Mouse (Mus musculus): ENCODE results near the gene Cpm.
"Not testable (repeated sequence)": the region's sequence is repeated elsewhere in the genome, so short reads cannot be mapped to it uniquely, and the experiment has no call there.

The Cpm gene

GRCm38 (mm10) chr10:117717583-117717982 lies 88.3 kb downstream of the Cpm start:
- DNase-seq (ENCODE audit: low spot score in 2 of 2) = no peak

DNA sequence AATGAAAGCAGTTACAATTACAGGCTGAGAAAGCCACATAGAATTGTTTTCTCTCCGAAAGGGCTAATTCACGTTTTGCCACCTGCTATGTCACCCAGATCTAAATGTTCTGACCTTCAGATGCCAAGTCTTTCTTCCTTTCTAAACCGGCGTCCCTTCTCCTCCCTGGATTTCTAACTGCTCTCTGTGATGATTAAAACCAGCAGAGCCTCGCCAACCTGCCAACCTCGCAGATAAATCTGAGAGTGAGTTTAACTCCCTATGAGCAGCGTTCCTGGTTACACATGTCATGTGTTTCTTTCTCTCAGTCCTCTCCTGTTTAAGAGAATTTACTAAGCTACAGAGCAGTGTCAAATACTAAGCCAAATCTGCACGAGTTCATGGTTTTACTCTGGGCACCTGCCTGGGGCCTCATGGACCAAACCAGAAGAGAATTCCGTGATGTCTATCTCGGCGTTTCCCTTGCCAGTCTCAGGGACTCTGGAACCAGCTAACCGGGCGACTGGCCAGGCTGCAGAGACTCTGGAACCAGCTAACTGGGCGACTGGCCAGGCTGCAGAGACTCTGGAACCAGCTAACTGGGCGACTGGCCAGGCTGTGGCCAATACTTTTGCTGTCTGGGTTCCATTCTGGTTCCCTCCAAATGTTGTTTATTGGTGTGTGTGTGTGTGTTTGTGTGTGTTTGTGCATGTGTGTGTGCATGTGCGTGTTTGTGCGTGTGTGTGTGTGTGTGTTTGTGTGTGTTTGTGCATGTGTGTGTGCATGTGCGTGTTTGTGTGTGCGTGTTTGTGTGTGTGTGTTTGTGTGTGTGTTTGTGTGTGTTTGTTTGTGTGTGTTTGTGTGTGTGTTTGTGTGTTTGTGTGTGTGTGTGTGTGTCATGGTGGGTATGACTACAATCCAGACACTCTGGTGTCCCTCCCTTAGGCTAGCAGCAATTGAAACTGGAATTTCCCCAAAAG lies 89.1 kb downstream of the Cpm start:
- DNase-seq (ENCODE audit: low spot score in 2 of 2) = peak in 1 of 2 experiments; percentile 42

- no peak for DNase-seq (ENCODE audit: low spot score in 2 of 2)
Observed at GRCm38 (mm10) chr10:117724136-117724718, 94.9 kb downstream of the Cpm start.

DNA sequence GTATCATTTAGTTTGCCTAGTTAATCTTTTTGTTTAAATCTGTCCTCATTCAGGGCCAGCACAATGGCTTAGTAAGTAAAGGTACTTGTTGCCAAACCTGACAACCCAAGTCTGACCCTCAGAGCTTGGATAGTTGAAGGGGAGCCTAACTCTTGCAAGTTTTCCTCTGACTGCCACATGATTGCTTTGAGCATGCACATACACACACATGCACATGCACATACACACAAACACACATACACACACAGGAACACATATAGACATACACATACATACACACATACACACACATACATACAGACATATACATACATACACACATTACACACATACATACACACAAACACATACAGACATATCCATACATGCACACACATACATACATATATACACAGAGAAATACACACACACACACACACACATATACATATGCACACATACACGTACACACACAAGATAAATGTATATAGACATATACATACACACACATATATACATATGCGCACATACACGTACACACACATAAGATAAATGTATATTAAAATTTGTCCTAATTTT lies 95.6 kb downstream of the Cpm start:
- no peak for DNase-seq (ENCODE audit: low spot score in 2 of 2)

DNA sequence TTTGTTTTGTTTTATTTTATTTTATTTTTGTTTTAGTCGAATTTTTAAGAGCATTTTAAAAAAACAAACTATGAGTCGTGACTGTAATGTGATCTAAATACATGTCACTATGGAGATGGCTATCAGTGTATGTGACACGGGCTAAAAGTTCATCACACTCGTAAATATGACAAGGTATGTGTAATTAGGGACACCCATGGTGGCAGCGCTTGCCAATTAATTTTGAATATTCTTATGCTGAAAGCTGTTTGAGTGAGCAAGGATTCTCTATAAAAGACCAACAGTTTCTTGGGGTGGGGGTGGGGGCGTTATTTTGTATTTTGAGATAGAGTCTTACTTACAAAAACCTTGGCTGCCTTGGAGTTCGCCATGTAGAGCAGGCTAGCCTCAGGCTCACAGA lies 96.4 kb downstream of the Cpm start:
- DNase-seq (ENCODE audit: low spot score in 2 of 2) = no peak

DNA sequence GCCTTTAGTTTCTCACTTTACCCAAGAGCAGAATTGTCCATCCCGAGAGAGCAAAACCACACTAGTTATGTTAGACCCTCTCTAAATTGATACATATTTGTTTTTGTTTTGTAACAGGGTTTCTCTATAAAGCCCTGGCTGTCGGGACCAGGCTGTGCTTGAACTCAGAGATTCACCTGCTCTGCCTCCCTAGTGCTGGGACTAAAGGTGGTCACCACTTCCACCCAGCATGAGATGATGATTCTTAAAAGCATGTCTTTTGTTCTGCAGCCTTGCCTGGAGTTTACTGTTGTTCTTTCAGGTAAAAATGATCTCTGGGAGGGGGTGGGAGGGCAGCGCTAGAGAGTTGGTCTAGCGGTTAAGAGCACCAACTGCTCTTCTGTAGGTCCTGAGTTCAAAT lies 97.0 kb downstream of the Cpm start:
- DNase-seq (ENCODE audit: low spot score in 2 of 2) = no peak

DNA sequence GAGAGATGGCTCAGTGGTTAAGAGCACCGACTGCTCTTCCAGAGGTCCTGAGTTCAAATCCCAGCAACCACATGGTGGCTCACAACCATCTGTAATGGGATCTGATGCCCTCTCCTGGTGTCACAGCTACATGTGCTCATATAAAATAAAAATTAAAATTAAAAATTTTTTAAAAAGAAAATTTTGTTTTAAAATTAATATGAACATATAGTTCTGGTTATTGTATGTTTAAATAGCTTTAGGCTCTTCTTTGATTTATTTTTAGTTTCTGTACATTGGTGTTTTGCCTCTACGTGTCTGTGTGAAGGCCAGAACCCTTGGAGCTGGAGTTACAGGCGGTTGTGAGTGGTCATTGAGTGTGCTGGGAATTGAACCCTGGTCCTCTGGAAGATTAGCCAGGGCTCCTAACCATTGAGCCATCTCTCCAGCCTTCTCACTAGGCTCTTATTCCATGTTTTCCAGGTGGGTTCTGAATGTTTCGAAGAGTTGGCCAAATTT lies 97.6 kb downstream of the Cpm start:
- DNase-seq (ENCODE audit: low spot score in 2 of 2) = no peak

DNA sequence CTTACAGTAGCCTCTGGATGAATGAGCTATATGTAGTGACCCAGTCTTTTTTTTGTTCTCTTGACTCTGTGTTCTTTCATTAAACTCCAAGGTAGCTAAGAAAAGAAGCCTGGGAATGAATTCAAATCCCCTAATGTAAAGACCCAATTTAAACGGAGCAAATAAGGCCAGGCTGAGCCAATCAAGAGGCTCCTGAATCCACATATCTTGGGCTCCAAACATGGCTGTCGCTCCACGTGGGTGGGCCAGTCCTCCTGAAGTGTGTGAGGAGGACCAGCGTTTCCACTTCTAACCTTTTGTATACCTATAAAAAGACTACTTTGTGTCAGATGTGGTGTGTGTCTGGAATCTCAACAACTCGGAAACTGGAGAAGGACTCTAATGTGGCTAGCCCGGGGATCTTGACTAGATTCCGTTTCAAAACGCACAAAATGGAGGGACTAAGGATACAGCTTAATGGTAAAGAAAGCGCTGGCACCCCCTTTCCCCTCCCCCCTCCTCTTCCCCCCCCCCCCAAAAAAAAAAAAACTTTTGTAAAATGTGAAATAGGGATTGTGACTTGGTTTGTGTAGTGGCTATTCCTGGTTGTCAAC lies 98.3 kb downstream of the Cpm start:
- DNase-seq (ENCODE audit: low spot score in 2 of 2) = no peak

- DNase-seq (ENCODE audit: low spot score in 2 of 2) = no peak
Observed at GRCm38 (mm10) chr10:117728574-117728973, 99.3 kb downstream of the Cpm start.

DNA sequence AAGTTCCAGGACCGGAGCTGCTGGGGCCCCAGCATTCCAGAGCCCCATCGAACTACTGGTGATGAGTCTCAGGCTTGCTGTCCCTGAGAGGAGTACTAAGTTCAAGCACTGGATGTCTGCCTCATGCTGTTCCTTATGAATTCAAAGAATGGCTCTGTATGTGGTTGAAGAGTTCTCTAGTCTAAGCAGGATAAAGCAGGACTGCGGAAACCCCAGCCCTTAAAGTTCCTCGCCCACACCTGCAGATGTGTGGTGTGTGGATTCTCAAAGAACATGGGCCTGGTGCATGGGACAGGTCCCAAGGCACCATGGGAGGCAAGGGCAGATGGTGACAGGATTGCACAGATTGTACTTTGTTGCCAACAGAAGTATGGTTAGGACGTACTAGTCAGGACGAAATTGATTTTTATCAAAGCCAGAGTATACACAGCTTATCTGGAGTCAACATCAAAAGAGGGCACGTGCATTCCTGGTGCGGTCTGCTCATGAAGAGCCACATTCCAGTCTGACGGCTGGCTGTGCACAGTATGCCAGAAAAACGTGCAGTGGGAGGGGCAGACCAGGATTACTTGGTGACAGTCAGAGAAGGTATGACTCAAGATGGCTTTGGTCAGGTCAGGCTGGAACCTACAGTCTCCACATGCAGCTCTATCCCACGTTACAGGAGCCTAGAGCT lies 100.0 kb downstream of the Cpm start:
- no peak for DNase-seq (ENCODE audit: low spot score in 2 of 2)

DNA sequence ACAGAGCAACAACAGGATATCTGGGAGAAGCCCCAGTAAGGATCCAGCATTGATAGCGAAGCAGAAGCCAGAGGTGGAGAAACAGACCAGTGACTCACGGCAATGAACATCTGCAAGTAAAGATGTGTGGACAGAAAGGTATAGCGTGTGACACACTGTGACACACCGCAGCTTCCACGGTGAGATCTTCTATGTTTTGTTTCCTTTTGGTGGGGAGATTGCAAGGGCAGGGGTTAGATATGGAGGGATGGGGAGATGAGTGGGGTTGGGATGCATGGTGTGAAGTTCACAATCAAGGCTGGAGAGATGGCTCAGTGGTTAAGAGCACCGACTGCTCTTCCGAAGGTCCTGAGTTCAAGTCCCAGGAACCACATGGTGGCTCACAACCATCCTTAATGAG lies 100.8 kb downstream of the Cpm start:
- DNase-seq (ENCODE audit: low spot score in 2 of 2) = no peak

GRCm38 (mm10) chr10:117730637-117731203 lies 101.4 kb downstream of the Cpm start:
- DNase-seq (ENCODE audit: low spot score in 2 of 2) = no peak

DNA sequence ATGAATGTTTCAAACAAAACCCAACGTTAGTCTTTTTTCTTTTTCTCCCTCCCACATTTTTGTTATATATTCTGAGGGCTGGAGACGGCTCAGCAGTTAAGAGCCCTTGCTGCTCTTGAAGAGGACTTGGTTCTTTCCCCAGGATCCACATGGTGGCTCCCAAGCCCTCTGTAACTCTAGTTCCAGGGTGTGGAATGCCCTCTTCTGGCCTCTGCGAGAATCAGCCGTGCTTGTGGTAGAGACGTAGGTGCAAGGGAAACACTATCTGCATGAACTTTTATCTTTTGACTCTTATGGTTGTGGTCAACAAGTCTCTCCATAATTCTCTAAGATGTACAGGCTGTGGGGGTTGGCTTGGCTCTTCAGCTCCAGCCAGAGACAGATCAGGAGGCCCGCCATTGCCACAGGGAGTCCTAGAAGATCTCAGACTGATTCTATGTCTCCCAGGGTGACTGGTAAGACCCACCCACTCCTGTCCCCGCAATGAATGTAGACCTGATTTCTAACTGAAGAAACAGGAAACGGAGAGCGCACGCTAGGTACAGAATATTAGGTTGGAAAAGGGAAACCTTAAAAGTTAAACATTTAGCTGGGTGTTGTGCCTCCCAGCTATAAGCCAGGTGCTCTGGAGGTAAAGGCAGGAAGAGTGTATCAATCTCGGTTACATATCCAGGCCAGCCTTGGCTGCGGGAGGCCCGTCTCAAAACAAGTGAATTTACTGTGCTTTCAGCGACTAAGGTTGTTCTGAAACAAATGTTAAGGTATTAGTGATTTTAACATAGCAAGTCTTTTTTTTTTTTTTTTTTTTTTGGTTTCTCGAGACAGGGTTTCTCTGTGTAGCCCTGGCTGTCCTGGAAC lies 102.2 kb downstream of the Cpm start:
- DNase-seq (ENCODE audit: low spot score in 2 of 2) = peak in 1 of 2 experiments; percentile 57

DNA sequence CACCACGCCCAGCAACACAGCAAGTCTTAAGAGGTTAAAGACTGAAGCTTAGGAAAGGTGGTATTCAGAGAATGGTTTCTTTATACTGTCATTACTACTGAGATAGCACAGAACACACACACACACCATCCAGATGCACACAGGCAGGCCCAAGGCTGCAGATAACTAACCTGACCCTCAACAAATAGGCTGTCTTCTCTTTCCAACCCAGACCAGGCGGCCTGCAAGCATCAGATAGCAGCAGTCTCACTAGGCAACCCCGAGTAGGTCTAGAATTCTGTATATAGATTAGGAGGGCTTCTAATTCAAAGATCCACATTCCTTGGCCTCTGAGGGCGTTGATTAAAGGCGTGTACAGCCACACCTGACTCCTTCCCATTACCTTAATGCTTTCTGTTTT lies 102.9 kb downstream of the Cpm start:
- DNase-seq (ENCODE audit: low spot score in 2 of 2) = no peak

GRCm38 (mm10) chr10:117732962-117733592 lies 103.8 kb downstream of the Cpm start:
- no peak for DNase-seq (ENCODE audit: low spot score in 2 of 2)

DNA sequence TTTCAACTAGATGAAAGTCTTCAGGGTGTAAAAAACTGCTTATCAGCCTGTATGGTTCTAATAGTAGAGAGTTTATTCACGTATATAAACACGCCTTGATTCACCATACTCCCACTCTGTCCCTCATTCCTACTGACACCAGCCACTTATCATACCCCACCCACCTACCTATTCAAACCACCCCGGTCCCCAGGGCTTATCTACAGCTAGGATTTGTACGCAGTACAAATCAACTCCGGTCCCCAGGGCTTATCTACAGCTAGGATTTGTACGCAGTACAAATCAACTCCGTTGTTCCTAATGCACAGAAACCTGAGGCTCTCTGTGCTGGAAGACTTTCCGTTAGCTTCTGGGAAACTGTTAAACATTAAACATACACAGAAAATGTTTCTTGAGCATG lies 104.3 kb downstream of the Cpm start:
- not testable (repeated sequence) for DNase-seq (ENCODE audit: low spot score in 2 of 2)

DNA sequence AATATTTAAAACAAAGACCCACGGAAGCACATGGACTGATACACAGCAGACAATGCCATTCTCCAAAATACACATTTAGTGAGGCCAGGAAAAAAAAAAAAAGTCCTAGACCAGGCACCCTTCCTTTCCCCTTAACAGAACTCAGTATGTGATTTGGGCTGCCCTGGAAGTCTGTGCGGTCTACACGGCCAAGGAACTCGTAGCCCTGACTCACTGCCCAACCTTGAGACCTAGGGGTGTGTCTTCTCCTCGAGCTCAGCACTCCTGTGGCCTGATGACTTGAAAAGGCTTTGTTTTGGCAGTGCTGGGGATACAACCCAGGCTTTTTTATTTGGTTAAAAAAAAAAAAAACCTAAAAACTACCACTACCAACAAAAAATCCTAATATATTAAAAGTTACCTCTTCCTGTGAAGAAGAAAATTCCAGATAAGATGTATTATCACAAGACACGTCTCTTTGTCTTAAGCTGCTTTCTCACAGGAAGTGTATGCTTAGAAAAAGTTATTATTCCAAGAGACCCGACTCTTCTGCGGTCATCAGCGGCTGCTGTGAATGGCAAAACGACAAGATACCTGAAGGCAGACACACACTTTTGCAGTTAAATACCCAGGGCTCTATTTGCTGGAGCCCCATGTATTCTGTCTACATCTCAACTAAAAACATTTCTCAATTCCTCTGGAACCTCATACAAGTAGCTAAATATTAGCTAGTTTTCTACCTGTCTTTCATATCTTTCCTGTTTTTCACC lies 105.0 kb downstream of the Cpm start:
- DNase-seq (ENCODE audit: low spot score in 2 of 2) = not testable (repeated sequence)

DNA sequence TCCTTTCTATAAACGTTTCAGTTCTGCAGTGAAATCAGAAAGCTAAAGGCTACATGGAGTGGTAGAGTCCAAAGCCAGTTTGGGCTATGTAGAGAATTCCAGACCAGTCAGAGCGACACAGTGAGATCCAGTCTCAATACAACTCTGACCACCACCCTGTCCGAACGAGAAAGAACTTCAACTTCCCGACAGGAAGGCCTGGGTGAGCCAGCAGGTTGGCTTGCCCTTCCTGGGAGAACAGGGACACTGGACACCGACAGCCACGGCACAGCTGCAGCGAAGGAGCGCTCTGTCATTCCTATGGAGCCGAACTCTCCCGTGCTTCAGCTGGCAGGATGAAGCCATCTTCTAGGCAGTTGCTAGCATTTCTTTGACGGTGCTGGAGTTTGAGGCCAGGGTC lies 106.1 kb downstream of the Cpm start:
- not testable (repeated sequence) for DNase-seq (ENCODE audit: low spot score in 2 of 2)

GRCm38 (mm10) chr10:117736573-117736972 lies 107.3 kb downstream of the Cpm start:
- no peak for DNase-seq (ENCODE audit: low spot score in 2 of 2)

Data from left cerebral cortex, adult 9 months (tissue).